Mouse (Mus musculus): ENCODE results near the gene Spag6.

- no peak for TF ChIP-seq CTCF (IDR thresholded peaks at IDR 0.05; ENCODE audit: borderline replicate concordance, insufficient read depth, low read depth, low read length)
- TF ChIP-seq POLR2A (IDR thresholded peaks at IDR 0.05; ENCODE audit: borderline replicate concordance, insufficient read depth, low read length), result no peak
These were observed 21.1 kb upstream of the Spag6 start for GRCm38 (mm10) chr2:18672766-18673164.

Measured in cerebellum, adult 2 months (tissue).